Mouse (Mus musculus) frontal cortex, postnatal 10 days (tissue): Measurements from ENCODE around the gene Ap3b1.

Source experiments
- DNase-seq, 2 experiments: peaks; one replicate each; pipeline ENCODE4 v3.0.0; 2022; ENCODE audit warnings: low spot score in 2 of 2, mixed read lengths in 1 of 2

Gene Ap3b1

GRCm38 (mm10) chr13:94451229-94451628 lies 92.5 kb downstream of the Ap3b1 start:
- DNase-seq, result peak; percentile 9 to 36

- DNase-seq, result no peak
These were observed 95.4 kb downstream of the Ap3b1 start for GRCm38 (mm10) chr13:94454131-94454530.

GRCm38 (mm10) chr13:94459143-94459542 lies 100.4 kb downstream of the Ap3b1 start:
- DNase-seq, result no peak

- DNase-seq, result no peak
These were observed 105.5 kb downstream of the Ap3b1 start for GRCm38 (mm10) chr13:94464221-94464620.

- no peak for DNase-seq
These were observed 109.8 kb downstream of the Ap3b1 start for GRCm38 (mm10) chr13:94468551-94468950.

GRCm38 (mm10) chr13:94471009-94471672 lies 112.4 kb downstream of the Ap3b1 start:
- DNase-seq, result no peak

GRCm38 (mm10) chr13:94476208-94476607 lies 117.4 kb downstream of the Ap3b1 start:
- DNase-seq, result no peak

- DNase-seq, result no peak
These were observed 121.5 kb downstream of the Ap3b1 start for GRCm38 (mm10) chr13:94480256-94480655.

- no peak for DNase-seq
These were observed 131.9 kb downstream of the Ap3b1 start for GRCm38 (mm10) chr13:94490684-94491083.

GRCm38 (mm10) chr13:94491159-94491558 lies 132.4 kb downstream of the Ap3b1 start:
- no peak for DNase-seq

DNA sequence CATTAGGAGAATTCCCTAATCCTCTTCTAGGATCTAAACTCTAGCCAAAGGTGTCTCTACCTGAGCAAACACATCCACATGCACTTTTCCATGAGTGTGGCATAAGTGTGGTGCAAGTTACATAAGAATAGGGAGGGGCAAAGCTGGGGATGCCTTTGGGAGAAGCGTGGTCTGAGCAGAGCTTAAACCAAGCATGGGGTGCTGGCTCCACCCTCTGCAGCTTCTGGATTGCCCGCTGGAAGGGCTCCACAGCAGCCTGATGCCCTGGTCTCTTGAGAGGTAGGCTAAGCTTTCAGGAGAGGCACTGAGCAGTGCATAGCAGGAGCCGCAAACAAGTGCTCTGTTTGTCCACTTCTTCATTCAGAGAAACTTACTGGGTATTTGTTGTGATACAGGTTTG lies 138.8 kb downstream of the Ap3b1 start:
- DNase-seq, result no peak

GRCm38 (mm10) chr13:94506411-94506810 lies 147.7 kb downstream of the Ap3b1 start:
- no peak for DNase-seq

GRCm38 (mm10) chr13:94508344-94508743 lies 149.6 kb downstream of the Ap3b1 start:
- no peak for DNase-seq

- no peak for DNase-seq
These were observed 154.5 kb downstream of the Ap3b1 start for GRCm38 (mm10) chr13:94513157-94513767.

GRCm38 (mm10) chr13:94513898-94514297 lies 155.1 kb downstream of the Ap3b1 start:
- DNase-seq, result no peak

- no peak for DNase-seq
These were observed 156.2 kb downstream of the Ap3b1 start for GRCm38 (mm10) chr13:94514992-94515391.

DNA sequence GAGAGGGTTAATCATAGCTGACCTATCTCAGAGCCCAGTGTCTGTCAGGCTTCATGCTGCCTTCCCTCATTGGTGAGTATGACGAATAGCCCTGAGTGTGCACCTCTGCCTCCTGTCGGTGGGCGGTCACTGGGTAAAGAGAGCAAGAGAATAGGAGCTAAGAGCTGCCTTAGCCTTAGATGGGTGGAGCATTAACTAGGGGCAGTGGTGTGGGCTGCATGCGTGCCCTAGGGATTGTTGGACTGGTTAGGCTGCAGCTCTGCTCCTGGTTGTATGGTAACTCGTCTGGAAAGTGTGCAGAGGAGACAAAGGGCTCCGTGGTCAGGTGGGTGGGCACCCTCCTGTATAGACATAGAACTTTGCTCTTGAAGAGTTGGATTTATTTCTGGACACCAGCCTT lies 157.8 kb downstream of the Ap3b1 start:
- DNase-seq, result no peak

- no peak for DNase-seq
These were observed 159.4 kb downstream of the Ap3b1 start for GRCm38 (mm10) chr13:94518176-94518575.

DNA sequence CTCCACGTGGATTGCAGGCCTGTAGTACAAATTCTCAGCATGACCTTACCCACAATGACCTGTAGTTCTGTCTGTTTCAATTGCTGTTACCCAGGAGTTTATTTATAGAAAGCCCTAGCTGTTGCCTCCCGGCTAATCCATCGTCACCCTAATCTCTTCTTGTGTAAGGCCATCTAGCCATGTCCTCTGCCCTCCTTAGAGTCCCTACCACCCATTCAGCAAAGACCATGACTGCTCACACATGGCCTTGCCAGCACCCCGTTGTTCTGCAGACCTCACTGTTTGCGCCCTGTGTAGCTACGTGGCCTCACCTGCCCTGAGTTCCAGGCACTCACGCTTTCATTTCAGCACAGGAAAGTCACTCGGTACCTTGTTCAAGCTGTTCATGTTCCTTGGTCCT lies 160.5 kb downstream of the Ap3b1 start:
- no peak for DNase-seq

DNA sequence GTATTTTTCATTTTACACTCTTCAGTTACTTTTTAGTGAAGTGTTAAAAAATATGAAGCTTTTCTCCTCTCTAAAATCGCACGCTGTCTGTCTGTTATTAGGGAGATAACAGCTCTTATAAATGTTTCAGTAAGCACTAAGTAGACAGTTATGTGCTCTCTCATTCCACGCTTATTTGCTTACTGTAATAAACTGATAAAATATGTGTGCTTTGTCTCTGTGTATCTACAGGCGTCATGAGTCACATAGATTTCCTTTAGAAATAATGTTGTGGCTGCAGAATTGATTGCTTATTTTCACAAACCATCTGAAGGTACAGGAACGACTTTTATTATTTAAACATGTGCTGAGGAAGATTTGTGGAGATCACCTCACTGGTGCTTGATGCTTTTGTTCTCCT lies 164.5 kb downstream of the Ap3b1 start:
- DNase-seq, result no peak

DNA sequence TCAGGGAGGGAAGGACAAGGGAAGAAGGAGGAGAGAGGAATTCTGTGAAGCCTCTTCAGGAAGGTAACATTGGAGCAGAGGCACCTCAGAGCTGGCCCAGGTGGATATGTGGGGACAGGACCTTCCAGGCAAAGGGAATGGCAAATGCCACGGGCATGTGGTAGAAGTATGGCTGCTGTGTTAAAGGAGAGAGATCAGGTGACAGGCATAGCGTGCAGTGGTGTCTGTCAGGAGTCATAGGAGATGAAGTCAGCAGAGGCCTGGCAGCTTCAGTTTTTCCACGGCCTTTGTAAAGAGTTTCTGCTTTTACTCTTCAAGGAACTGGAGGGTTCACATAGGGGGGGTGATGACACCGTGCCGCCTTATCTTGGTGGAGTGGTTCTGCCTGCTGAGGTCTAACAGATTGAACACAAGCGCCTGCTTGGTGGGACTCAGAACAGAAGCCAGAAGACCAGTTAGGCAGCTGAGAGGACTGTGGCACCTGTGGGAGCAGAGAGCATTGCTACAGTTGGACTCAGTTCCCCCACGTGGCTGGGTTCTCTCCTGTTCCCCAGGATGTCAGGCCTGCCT lies 166.0 kb downstream of the Ap3b1 start:
- DNase-seq, result no peak

- DNase-seq, result no peak
These were observed 170.4 kb downstream of the Ap3b1 start for GRCm38 (mm10) chr13:94529138-94529537.

DNA sequence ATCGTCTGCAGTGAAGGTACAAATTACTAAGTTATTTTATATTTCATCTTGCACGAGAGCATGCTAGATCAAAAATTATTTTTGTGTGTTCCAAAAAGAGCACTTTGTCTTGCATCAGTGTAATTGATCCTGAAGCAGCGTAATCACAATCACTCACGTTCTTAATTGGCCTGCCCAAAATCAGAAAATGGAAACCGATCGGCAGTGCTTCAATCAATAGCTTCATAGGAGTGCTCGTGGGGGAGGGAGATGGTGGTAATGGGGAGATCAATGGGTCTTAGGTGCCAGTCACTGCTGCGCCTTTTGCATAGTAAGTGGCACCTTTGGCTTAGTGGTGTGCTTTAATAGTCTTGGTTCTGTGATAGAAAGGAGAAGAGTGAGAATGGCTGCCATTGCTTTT lies 174.8 kb downstream of the Ap3b1 start:
- DNase-seq, result no peak
